Mouse (Mus musculus) spleen, postnatal 36 days (tissue): ENCODE data around the gene Spcs2.
"Not testable (repeated sequence)": the region's sequence is repeated elsewhere in the genome, so short reads cannot be mapped to it uniquely, and the experiment has no call there.

ENCODE experiments used
- DNase-seq, 2 experiments: peaks; one replicate each; pipeline ENCODE4 v3.0.0; 2022; ENCODE audit warnings: low spot score in 2 of 2, mixed read lengths in 1 of 2

The Spcs2 gene

DNA sequence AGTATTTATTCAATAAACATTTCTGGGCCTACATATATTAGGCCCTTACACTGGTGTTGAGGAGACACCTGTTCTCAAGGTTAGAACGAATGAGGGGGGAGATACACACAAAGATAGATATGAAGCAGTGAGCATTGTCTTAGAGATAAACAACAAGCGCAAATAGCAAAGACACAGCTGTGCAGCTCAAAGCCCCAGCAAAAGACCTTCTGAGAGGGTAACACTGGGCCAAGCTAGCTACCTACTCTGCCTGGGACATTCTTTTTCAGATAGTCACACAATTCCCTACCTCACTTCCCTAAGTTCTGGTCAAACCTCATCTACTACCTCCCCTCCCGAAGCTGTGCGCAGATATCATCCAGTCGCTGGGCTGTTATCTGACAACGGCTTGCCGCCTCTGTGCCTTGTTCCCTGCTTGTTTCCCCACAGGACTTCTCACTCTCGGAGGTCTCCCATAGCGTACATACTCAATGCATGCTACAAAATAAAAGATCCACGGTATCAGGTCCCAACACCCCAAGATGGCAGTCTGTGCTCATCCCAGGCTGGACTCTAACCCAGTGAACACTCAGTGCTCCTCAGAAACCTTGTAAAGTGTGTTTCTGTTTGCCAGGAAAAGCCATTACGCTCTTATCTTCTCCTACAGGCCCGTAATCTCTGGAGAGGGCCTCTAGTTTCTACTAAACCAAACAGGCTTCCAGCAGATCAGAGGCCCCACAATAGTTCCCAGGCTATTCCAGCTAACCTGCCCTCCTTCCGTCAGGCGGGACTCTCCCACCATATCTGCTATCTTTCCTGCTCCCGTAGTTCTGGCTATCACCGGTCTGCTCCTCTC, 38.4 kb downstream of the Spcs2 start:
- peak in 1 of 2 experiments; percentile 25 for DNase-seq

- no peak for DNase-seq
Measured at GRCm38 (mm10) chr7:99823045-99823663, 40.1 kb downstream of the Spcs2 start.

- DNase-seq, result peak; percentile 32 to 45
Measured at GRCm38 (mm10) chr7:99822426-99822825, 40.8 kb downstream of the Spcs2 start.

DNA sequence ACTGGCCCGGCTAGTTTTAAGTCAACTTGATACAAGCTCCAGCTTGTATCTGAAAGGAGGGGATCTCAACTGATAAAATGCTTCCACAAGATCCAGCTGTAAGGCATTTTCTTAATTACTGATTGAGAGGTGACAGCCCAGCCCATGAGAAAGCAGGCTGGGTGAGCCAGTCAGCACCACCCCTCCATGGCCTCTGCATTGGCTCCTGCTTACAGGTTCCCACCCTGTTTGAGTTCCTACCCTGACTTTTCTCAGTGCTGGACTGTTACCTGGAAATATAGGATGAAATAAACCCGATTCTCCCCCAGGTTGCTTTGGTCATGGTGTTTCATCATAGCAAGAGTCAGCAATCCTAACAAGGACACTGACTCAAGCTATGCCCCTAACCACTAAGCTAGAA, 41.3 kb downstream of the Spcs2 start:
- DNase-seq, result no peak

DNA sequence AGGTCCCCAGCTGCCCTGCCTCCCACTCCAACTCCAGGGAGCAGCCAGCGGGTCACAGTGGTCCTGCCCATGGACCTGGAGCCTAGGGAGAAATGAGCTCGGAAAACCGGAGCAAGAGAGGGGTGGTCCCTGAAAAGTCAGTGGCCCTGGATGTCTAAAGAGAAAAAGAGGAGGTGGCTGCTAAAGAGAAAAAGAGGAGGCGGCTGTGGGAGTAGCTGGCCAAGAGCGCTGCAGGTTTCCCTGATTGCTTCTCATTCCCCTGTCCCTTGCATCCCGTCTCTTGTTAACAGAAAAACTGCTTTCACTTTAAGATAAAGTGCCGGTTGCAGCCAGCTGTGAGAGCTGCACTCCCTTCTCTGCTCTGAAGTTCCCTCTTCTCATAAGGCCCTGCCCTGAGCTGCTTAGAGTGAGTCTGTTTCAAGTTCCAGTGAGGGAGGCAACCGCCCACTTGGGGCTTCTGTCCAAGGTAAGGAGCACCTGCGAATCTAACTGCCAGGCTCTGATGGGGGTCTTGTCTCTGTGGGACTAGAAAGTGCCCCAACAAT, 45.0 kb downstream of the Spcs2 start:
- peak; percentile 30 to 37 for DNase-seq

DNA sequence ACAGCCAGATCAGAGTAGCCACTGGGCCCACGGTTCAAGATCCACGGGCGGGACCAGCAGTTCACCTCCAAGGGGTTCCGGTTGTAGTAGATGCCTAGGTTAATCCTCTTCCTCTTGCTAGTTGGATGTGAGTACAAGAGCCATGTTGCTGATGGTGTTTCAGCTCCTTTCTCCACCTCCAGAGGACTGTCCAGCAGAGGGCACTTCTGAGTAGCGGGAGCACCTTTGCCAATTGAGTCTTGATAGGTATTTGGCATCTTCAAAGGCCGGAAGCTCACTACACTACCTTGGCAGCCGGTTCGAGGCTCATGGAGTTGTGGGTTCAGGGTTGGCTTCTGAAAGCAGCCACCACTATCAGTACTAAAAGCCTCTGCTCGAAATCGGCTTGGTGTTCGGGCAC, 49.9 kb downstream of the Spcs2 start:
- DNase-seq, result peak; percentile 20 to 47

DNA sequence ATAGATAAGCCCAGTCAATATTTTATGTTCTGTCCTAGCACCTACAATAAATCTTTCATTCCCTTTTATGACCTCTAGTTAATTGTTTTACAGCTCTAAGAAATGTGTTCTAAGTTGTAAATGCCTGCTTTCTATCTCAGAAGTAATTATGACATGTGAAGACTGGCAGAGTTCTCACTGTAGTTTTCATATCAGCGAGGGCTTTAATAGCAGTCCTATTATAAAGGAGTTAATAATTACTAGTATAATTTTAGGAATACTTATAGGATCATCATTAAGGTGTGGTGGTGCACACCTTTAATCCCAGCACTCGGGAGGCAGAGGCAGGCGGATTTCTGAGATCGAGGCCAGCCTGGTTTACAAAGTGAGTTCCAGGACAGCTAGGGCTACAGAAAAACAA, 51.6 kb downstream of the Spcs2 start:
- no peak for DNase-seq

- DNase-seq, result no peak
Measured at GRCm38 (mm10) chr7:99810814-99811213, 52.4 kb downstream of the Spcs2 start.

GRCm38 (mm10) chr7:99807043-99807442, 56.2 kb downstream of the Spcs2 start:
- not testable (repeated sequence) for DNase-seq

DNA sequence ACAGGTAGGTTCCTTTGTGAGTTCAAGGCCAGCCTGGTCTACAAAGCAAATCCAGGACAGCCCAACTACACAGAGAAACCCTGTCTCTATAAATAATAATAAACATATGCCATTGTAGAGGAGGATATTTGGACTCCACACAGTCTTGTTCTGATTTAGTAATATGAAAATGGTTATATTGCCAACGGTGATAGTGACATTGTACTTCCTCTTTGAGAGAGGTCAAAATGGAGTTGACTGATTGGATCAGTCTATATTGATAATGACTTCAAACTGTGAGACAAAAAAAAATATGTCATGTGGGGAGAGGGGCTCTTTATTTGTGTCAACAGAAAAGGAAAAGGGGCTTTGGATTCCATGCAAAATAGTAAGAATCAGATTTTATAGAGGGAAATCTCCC, 57.9 kb downstream of the Spcs2 start:
- no peak for DNase-seq

DNA sequence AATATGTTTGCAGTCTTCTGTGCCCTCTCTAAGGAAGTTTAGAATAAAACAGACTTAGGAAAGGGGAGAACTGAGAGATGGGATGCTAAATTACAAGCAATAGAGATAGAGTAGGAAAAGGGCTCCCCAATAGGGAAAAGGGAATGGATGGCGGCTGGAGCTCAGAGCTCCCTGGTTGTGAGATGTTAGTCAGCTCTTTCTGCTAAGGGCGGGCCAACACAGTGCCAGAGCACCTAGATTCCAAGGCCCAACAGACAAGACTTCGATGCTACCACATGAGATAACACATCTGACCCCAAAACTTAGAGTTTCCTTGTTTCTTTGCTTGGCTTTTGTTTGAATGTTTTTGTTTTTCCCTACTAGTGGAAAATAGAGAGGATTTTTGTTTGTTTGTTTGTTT, 59.2 kb downstream of the Spcs2 start:
- DNase-seq, result not testable (repeated sequence)

DNA sequence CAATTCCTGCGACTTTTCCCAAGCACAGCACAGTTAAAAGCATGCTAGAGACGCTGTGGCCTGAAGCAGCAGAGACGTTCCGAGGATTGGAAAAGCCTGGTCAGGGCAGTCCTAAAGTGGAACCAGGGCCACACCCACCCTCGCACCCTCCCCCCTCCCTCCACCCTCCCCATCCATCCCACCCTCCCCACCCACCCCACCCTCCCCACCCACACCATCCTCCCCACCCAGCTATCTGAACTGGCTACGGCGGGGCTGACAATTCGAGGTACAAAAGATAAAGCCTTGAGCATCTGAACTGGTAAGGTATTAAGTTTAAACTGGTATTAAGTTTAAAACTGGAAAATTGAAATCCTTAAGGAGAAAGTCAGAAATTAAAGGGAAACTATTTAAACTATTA, 59.7 kb downstream of the Spcs2 start:
- DNase-seq, result no peak

- no peak for DNase-seq
Measured at GRCm38 (mm10) chr7:99799118-99799517, 64.1 kb downstream of the Spcs2 start.

- DNase-seq, result peak; percentile 49 to 71
Measured at GRCm38 (mm10) chr7:99797911-99798647, 65.2 kb downstream of the Spcs2 start.

DNA sequence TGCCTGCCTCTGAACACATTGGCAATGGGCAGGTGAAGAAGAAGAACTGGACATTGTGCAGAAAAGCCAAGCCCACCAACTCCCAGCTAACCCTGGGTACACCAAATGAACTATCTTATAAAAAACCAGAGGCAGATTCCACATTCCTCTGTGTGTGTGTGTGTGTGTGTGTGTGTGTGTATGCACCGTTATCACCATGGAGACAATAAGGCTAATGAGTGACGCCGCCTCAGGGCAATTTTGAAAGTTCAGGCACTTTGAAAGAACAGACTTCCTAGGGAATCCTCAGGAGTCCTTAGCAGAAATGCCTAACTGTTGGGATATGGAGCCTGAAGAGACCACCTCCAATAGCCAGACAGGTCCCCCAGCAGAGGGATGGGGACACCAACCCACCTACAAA, 66.0 kb downstream of the Spcs2 start:
- DNase-seq, result no peak

- DNase-seq, result no peak
Measured at GRCm38 (mm10) chr7:99796471-99796870, 66.8 kb downstream of the Spcs2 start.

- peak; percentile 81 to 83 for DNase-seq
Measured at GRCm38 (mm10) chr7:99795192-99795981, 67.9 kb downstream of the Spcs2 start.

DNA sequence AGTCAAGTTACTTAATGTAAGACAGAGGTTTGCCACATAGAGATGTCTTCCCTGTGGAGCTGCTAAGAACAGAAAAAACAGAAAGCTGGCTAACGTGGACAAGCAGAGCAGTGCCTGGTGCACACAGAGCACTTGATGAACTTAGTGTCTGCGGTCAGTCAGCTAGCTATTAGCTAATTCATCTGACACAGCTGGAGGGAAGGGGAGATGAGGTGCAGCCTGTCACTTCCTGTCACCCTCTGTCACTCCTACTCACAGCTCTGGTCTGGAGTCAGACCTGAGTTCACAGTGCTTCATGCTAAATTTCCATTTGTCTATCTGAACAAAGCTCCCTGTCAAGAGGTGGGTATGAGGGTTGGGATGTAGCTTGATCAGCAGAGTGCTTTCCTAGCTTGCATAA, 69.2 kb downstream of the Spcs2 start:
- DNase-seq, result peak in 1 of 2 experiments; percentile 14

DNA sequence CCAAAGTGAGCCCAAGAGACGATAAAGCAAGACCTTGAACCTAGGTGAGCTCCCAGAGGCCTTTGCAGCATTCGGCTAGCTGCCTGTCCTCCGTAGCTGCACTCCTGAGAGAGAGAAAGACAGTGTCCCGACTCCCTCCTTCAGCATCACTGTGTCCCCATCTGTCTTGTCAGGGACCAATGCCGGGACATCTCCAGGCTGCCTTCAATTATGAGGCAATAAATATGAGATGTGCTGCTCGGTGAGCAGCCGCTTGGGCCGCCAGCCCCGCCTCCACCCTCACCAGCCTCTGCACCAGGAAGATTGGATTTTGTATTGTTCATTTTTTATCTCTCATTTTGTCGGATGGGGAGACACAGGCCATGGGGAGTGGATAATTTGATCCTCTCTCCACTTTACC, 72.4 kb downstream of the Spcs2 start:
- no peak for DNase-seq

GRCm38 (mm10) chr7:99788563-99788962, 74.7 kb downstream of the Spcs2 start:
- no peak for DNase-seq

- no peak for DNase-seq
Measured at GRCm38 (mm10) chr7:99787935-99788334, 75.3 kb downstream of the Spcs2 start.
